Mouse (Mus musculus) thymus, adult 2 months (tissue): ENCODE measurements around the gene Crym.

ENCODE experiments used
- CTCF ChIP-seq: fragments of 200-500 bp; IDR thresholded peaks from 2 replicates; pipeline ENCODE4 v1.5.1; 2012; ENCODE audit warnings: mild to moderate bottlenecking, control low read depth, low read length, moderate library complexity, borderline replicate concordance; ENCODE audit not compliant: control insufficient read depth, poor library complexity, insufficient read depth; ENCODE audit errors: extremely low read depth
- POLR2A ChIP-seq: fragments of 200-500 bp; IDR thresholded peaks from 2 replicates; pipeline ENCODE4 v1.6.1; 2012; ENCODE audit warnings: mild to moderate bottlenecking, low read length, control low read depth, moderate library complexity; ENCODE audit not compliant: control insufficient read depth, poor library complexity, insufficient read depth; ENCODE audit errors: extremely low read depth

- no peak for TF ChIP-seq POLR2A
- no peak for TF ChIP-seq CTCF
Observed at GRCm38 (mm10) chr7:120174723-120175504, 27.0 kb downstream of the Crym start.
